Mouse (Mus musculus) CH12.LX (cell line): ENCODE data around the gene Eif5b. TPM values are rescaled to one million over a fixed set of nuclear protein-coding genes. Genes with fewer than 3 reads are reported as not detected.
A peak's percentile ranks its signal among the peaks of the same experiment; 100 is the strongest.

ENCODE experiments used
- DNase-seq: peaks from one replicate; pipeline ENCODE4 v3.0.0-alpha.2; 2013; ENCODE audit errors: extremely low read depth
- H3K27ac ChIP-seq: 2 replicates; pipeline ENCODE4 v1.5.1; 2012; ENCODE audit warnings: low read depth, mild to moderate bottlenecking, control low read depth, moderate library complexity; ENCODE audit not compliant: insufficient read depth
- H3K27me3 ChIP-seq: replicated peaks from 2 replicates; pipeline ENCODE3; 2012; ENCODE audit warnings: inconsistent platforms
- H3K36me3 ChIP-seq, 2 experiments: replicated peaks in 1 of 2; 2 replicates each; pipeline versions ENCODE3 to v1.6.1; 2012; ENCODE audit warnings: inconsistent platforms in 1 of 2, low read length in 1 of 2, mild to moderate bottlenecking in 1 of 2, mixed read lengths in 1 of 2, moderate library complexity in 1 of 2; ENCODE audit not compliant: control insufficient read depth in 1 of 2, insufficient read depth in 1 of 2
- H3K4me1 ChIP-seq, 2 experiments: 2 replicates each; pipeline ENCODE4 v1.6.1; 2012; ENCODE audit warnings: inconsistent platforms in 1 of 2, moderate library complexity in 1 of 2; ENCODE audit not compliant: insufficient read depth in 2 of 2, control insufficient read depth in 1 of 2
- H3K4me2 ChIP-seq: 2 replicates; pipeline ENCODE4 v1.6.1; 2012; ENCODE audit warnings: low read depth, mild to moderate bottlenecking, control low read depth; ENCODE audit not compliant: poor library complexity, insufficient read depth, severe bottlenecking
- H3K4me3 ChIP-seq, 3 experiments: fragments of 150-350 bp in 1 of 3; sonication (generic) in 1 of 3; replicated peaks in 1 of 3; 2 replicates each; pipeline versions ENCODE3 to v1.5.1; 2011 to 2012; ENCODE audit warnings: low read depth in 2 of 3, low read length in 2 of 3, mild to moderate bottlenecking in 2 of 3, moderate library complexity in 2 of 3, control low read depth in 1 of 3, improper control_type of control experiment in 1 of 3, inconsistent platforms in 1 of 3, mixed read lengths in 1 of 3; ENCODE audit not compliant: poor library complexity in 1 of 3
- H3K79me2 ChIP-seq: replicated peaks from 2 replicates; pipeline ENCODE4 v1.6.1; 2012; ENCODE audit warnings: mild to moderate bottlenecking, moderate library complexity; ENCODE audit not compliant: control insufficient read depth, poor library complexity, insufficient read depth, severe bottlenecking; ENCODE audit errors: extremely low read depth
- H3K9ac ChIP-seq: 2 replicates; pipeline ENCODE4 v1.6.1; 2012; ENCODE audit warnings: low read depth, mild to moderate bottlenecking, control low read depth, moderate library complexity; ENCODE audit not compliant: insufficient read depth
- H3K9me3 ChIP-seq: replicated peaks from 2 replicates; pipeline ENCODE3; 2012; ENCODE audit warnings: low read length, inconsistent platforms, mixed read lengths
- BHLHE40 ChIP-seq: IDR thresholded peaks from 2 replicates; pipeline ENCODE4 v1.6.1; 2011; ENCODE audit warnings: mild to moderate bottlenecking, low read depth, low read length, improper control_type of control experiment
- CHD1 ChIP-seq: IDR thresholded peaks from 2 replicates; pipeline ENCODE4 v1.6.1; 2012; ENCODE audit warnings: low read depth, low read length, improper control_type of control experiment, inconsistent platforms
- CHD2 ChIP-seq: IDR thresholded peaks from 2 replicates; pipeline ENCODE4 v1.6.1; 2011; ENCODE audit warnings: low read length, improper control_type of control experiment
- E2F4 ChIP-seq: IDR thresholded peaks from 2 replicates; pipeline ENCODE4 v1.6.1; 2011; ENCODE audit warnings: low read depth, low read length, improper control_type of control experiment; ENCODE audit not compliant: insufficient replicate concordance
- ELF1 ChIP-seq: IDR thresholded peaks from 2 replicates; pipeline ENCODE4 v1.6.1; 2014; ENCODE audit warnings: low read depth, mild to moderate bottlenecking, inconsistent platforms, low read length, improper control_type of control experiment
- EP300 ChIP-seq: IDR thresholded peaks from 2 replicates; pipeline ENCODE4 v1.6.1; 2011; ENCODE audit warnings: low read length, improper control_type of control experiment
- ETS1 ChIP-seq: conservative IDR thresholded peaks from 2 replicates; pipeline ENCODE4 v1.6.1; 2012; ENCODE audit warnings: low read depth, mild to moderate bottlenecking, inconsistent platforms, low read length, improper control_type of control experiment, moderate library complexity
- HCFC1 ChIP-seq: IDR thresholded peaks from 2 replicates; pipeline ENCODE4 v1.6.1; 2012; ENCODE audit warnings: low read depth, mild to moderate bottlenecking, inconsistent platforms, low read length, improper control_type of control experiment
- MAFK ChIP-seq: IDR thresholded peaks from 2 replicates; pipeline ENCODE4 v1.6.1; 2011; ENCODE audit warnings: low read length, improper control_type of control experiment; ENCODE audit not compliant: insufficient replicate concordance
- MXI1 ChIP-seq: IDR thresholded peaks from 2 replicates; pipeline ENCODE4 v1.6.1; 2011; ENCODE audit warnings: mild to moderate bottlenecking, low read depth, low read length, improper control_type of control experiment
- MYC ChIP-seq: IDR thresholded peaks from 2 replicates; pipeline ENCODE4 v1.6.1; 2011; ENCODE audit warnings: low read depth, mild to moderate bottlenecking, improper control_type of control experiment, low read length
- NRF1 ChIP-seq: IDR thresholded peaks from 2 replicates; pipeline ENCODE4 v1.6.1; 2014; ENCODE audit warnings: low read depth, mild to moderate bottlenecking, inconsistent platforms, low read length, improper control_type of control experiment, moderate library complexity
- PAX5 ChIP-seq: IDR thresholded peaks from 2 replicates; pipeline ENCODE4 v1.6.1; 2012; ENCODE audit warnings: low read length, inconsistent platforms, mixed read lengths
- POLR2A ChIP-seq: IDR thresholded peaks from 2 replicates; pipeline ENCODE4 v1.6.1; 2011; ENCODE audit warnings: low read depth, mild to moderate bottlenecking, improper control_type of control experiment, low read length
- RAD21 ChIP-seq: IDR thresholded peaks from 2 replicates; pipeline ENCODE4 v1.6.1; 2011; ENCODE audit warnings: low read depth, mild to moderate bottlenecking, low read length, improper control_type of control experiment, moderate library complexity
- SIN3A ChIP-seq: IDR thresholded peaks from 2 replicates; pipeline ENCODE4 v1.6.1; 2012; ENCODE audit warnings: low read length, improper control_type of control experiment, inconsistent platforms
- SMC3 ChIP-seq: IDR thresholded peaks from 2 replicates; pipeline ENCODE4 v1.6.1; 2011; ENCODE audit warnings: low read depth, low read length, improper control_type of control experiment
- TBP ChIP-seq: conservative IDR thresholded peaks from 2 replicates; pipeline ENCODE4 v1.6.1; 2011; ENCODE audit warnings: low read depth, low read length, improper control_type of control experiment
- TCF12 ChIP-seq: IDR thresholded peaks from 2 replicates; pipeline ENCODE4 v1.6.1; 2014; ENCODE audit warnings: low read depth, mild to moderate bottlenecking, inconsistent platforms, low read length, improper control_type of control experiment
- USF1 ChIP-seq: IDR thresholded peaks from 2 replicates; pipeline ENCODE4 v1.6.1; 2014; ENCODE audit warnings: low read depth, mild to moderate bottlenecking, inconsistent platforms, low read length, improper control_type of control experiment
- USF2 ChIP-seq: conservative IDR thresholded peaks from 2 replicates; pipeline ENCODE4 v1.6.1; 2011; ENCODE audit warnings: low read depth, low read length, improper control_type of control experiment
- ZC3H11A ChIP-seq: IDR thresholded peaks from 2 replicates; pipeline ENCODE4 v1.6.1; 2012; ENCODE audit warnings: low read depth, mild to moderate bottlenecking, inconsistent platforms, low read length, improper control_type of control experiment
- ZKSCAN1 ChIP-seq: IDR thresholded peaks from 2 replicates; pipeline ENCODE4 v1.6.1; 2012; ENCODE audit warnings: low read depth, inconsistent platforms, low read length, improper control_type of control experiment, borderline replicate concordance
- ZNF384 ChIP-seq: IDR thresholded peaks from 2 replicates; pipeline ENCODE4 v1.6.1; 2012; ENCODE audit warnings: low read depth, low read length, improper control_type of control experiment, inconsistent platforms
- dilution Hi-C: fragments of 300-500 bp; cut with MboI; formaldehyde crosslinking; loops from 2 replicates; pipeline ENCODE4 v1.14.3; 2020; ENCODE audit warnings: low sequenced_read_pairs; ENCODE audit not compliant: extremely low pct_unique_long_range_greater_than_20kb, extremely low pct_ligation_motif_present
- in situ Hi-C: fragments of 300-500 bp; cut with MboI; formaldehyde crosslinking; loops from 3 replicates; pipeline ENCODE4 v1.14.3; 2019; ENCODE audit warnings: low sequenced_read_pairs, low pct_ligation_motif_present, low pct_unique_long_range_greater_than_20kb, mixed read lengths
- polyA plus RNA-seq: library from polyadenylated mRNA; unstranded; fragments of >175 nt; gene quantifications from 2 replicates; pipeline ENCODE4 v1.2.1, GENCODE M21; 2012; ENCODE audit warnings: low read depth; ENCODE audit not compliant: insufficient read length
- total RNA-seq, 2 experiments: library from RNA; depleted of rRNA; stranded (reverse); fragments of 300-350 nt in 1 of 2; fragments of >200 nt in 1 of 2; gene quantifications; 2 replicates each; pipeline ENCODE4 v1.2.3; 2012 to 2014

Eif5b gene
- total and polyA plus RNA-seq, 3 experiments, result 22.2 to 101 (median 29.8) TPM

DNA sequence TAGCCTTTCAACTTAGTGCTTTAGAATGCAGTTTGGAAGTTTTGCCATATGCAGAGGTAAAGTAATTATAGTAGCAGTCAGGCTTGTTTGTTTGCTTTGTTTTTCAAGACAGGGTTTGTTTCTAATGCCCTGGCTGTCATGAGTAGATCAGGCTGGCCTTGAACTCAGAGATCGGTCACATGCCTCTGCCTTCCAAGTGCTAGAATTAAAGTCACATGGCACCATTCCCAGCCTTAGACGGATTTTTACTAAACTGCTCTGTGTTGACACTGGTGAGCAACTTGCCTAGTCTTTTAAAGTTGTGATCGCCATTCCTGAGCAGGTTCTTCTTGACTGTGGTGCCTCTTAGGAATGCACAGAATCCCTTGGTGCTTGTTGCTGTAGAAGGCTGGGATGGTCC is 8.9 kb downstream of the Eif5b start:
- H3K4me3 ChIP-seq, result no peak overlapping the region
- DNase-seq, result no peak
- dilution Hi-C loops, result no loop called here
- no peak overlapping the region for H3K27ac ChIP-seq
- TF ChIP-seq EP300 (no peak), ELF1 (no peak), MAFK (no peak), RAD21 (no peak), MXI1 (no peak), SMC3 (no peak), ZKSCAN1 (no peak), E2F4 (no peak), ETS1 (no peak), TCF12 (no peak), USF1 (no peak), CHD1 (no peak), SIN3A (no peak), NRF1 (no peak)
- TF ChIP-seq, all 38 proteins: peak for 0
- Histone ChIP-seq H3K27me3 (no peaks in the 10 kb centered on the region), H3K4me2 (no peak overlapping the region), H3K9ac (no peak overlapping the region), H3K9me3 (no peaks in the 10 kb centered on the region), H3K79me2 (peaks cover 78% of the 10 kb centered on the region), H3K4me1 (peaks cover 10 to 57% of the 10 kb centered on the region in 2 experiments; a peak in 3 of 4 replicates), H3K36me3 (peaks cover 0 to 23% of the 10 kb centered on the region in 2 experiments)
- in situ Hi-C loops, result loop anchor here (10.0 kb wide), 1 partner anchor 118 kb away; the partner anchor contains the start of gene Rev1

DNA sequence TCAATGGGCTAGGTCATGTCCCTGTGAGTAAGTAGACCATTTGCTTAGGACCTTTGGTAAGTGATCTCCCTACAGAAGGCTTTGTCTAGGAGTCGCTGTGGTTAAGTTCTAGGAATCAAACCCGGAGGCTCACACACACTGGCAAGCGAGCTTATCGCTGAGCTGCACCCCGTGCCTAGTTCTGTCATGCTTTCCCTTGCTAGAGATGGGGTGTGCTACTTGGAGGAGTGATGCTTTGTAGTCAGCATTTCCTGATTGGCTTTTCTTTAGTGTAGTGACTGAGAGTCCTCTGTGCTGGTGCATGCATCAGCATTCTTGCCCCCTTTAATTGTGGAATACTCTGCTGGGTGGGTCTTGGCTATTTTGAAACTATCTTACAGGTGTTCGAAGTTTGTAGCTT is 13.8 kb downstream of the Eif5b start:
- peak; percentile 58 for DNase-seq
- peaks cover 70% of the 10 kb centered on the region for H3K79me2 ChIP-seq
- H3K9me3 ChIP-seq, result no peaks in the 10 kb centered on the region
- dilution Hi-C loops (no loop called here), in situ Hi-C loops (no loop called here)
- H3K4me3 ChIP-seq, result peak overlapping the region; percentile 9 to 36 (median 18)
- H3K27ac ChIP-seq, result peak overlapping the region; percentile 62
- peaks cover 12 to 62% of the 10 kb centered on the region in 2 experiments for H3K4me1 ChIP-seq
- peaks cover 0 to 15% of the 10 kb centered on the region in 2 experiments for H3K36me3 ChIP-seq
- no peak for TF ChIP-seq RAD21
- TF ChIP-seq MXI1, result peak; percentile 65; the same call in 1 of the 2 replicates
- H3K9ac ChIP-seq, result no peak overlapping the region
- no peaks in the 10 kb centered on the region for H3K27me3 ChIP-seq
- peak overlapping the region; percentile 98 for H3K4me2 ChIP-seq

- dilution Hi-C loops (no loop called here), in situ Hi-C loops (no loop called here)
- no peaks in the 10 kb centered on the region for H3K9me3 ChIP-seq
- peak overlapping the region; percentile 98 for H3K4me2 ChIP-seq
- no peak overlapping the region for H3K9ac ChIP-seq
- DNase-seq, result peak; percentile 72
- H3K27me3 ChIP-seq, result no peaks in the 10 kb centered on the region
- H3K27ac ChIP-seq, result peak overlapping the region; percentile 62; the same call in 1 of the 2 replicates
- H3K4me3 ChIP-seq, result peak overlapping the region in 1 of 3 experiments; percentile 36
- peaks cover 0 to 12% of the 10 kb centered on the region in 2 experiments for H3K36me3 ChIP-seq
- peaks cover 12 to 58% of the 10 kb centered on the region in 2 experiments for H3K4me1 ChIP-seq
- peaks cover 66% of the 10 kb centered on the region for H3K79me2 ChIP-seq
- TF ChIP-seq MAFK (no peak), TBP (0 out of 2 replicates have a peak, but pooled peaks have one; percentile 41), EP300 (0 out of 2 replicates have a peak, but pooled peaks have one; percentile 56), CHD2 (peak; percentile 77), POLR2A (0 out of 2 replicates have a peak, but pooled peaks have one; percentile 38), ZC3H11A (no peak), E2F4 (no peak), MYC (no peak), ETS1 (peak; percentile 59), USF2 (no peak), NRF1 (no peak), HCFC1 (peak; percentile 43; the same call in 1 of the 2 replicates), BHLHE40 (peak; percentile 9; the same call in 1 of the 2 replicates), CHD1 (no peak), TCF12 (0 out of 2 replicates have a peak, but pooled peaks have one; percentile 39), PAX5 (no peak), ZKSCAN1 (no peak), ZNF384 (no peak)
These were observed 14.3 kb downstream of the Eif5b start for GRCm38 (mm10) chr1:38012104-38012503.
